Mouse (Mus musculus): ENCODE data around the gene Fgf18.

- TF ChIP-seq POLR2A (IDR thresholded peaks at IDR 0.05; ENCODE audit: control insufficient read depth, low read depth, low read length) (no peak), CTCF (IDR thresholded peaks at IDR 0.05; ENCODE audit: control insufficient read depth, insufficient read depth, insufficient replicate concordance, low read depth, low read length) (no peak)
These were observed 48.6 kb upstream of the Fgf18 start for GRCm38 (mm10) chr11:33195531-33196446.

Measured in testis, adult 2 months (tissue).